Mouse (Mus musculus) liver, postnatal 0 days (tissue): ENCODE results near the gene Wbp11.

Experiments
- CTCF ChIP-seq: sonication (generic); IDR thresholded peaks from 2 replicates; pipeline ENCODE4 v1.5.1; 2016; ENCODE audit warnings: antibody characterized with exemption, low read depth
- EP300 ChIP-seq: IDR thresholded peaks from 2 replicates; pipeline ENCODE4 v1.6.1; 2016; ENCODE audit warnings: antibody characterized with exemption, low read depth, mild to moderate bottlenecking

DNA sequence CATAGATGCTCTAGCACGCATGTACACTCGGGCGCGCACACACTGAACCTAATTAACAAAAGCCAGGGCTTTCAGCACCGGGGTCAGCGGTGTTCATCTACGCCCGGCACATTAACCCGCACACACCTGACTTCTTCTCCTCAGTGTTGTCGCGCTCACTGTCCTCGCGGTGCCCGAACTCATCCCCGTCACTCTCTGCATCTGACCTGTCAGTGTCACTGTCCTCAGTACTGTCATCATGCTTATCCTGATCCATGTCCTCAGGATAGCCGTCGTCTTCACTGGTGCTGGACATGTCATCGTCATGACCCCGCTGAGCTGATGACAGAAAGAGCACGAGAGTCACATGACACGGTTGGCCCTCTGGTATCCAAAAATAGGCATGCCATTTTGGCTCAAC lies 7.7 kb downstream of the Wbp11 start:
- TF ChIP-seq CTCF (no peak), EP300 (no peak)
